In genomic region chr10:94417643-94418042, GRCm38 (mm10) we compare ENCODE assay signal across 23 mouse cellular contexts.
DNase-seq lines count a peak whose midpoint lies in the region; ATAC-seq lines count a peak whose summit lies in the region.
"Had no signal": no experiment of that assay in that cellular context is flagged by ENCODE, and none has a peak within 500 bp of the region (broad histone marks: within the 10 kb centered on the region; RNA-seq: fewer than 3 reads in every experiment).

No protein-coding gene starts in this region.

- ATAC-seq in kidney, embryonic 16.5 days (ENCODE audit: low FRiP score, low TSS enrichment), result no peak
- peak; percentile 70 for ATAC-seq in common myeloid progenitor, adult 5-6 weeks (replicated peaks; ENCODE audit: low read depth, poor library complexity, severe bottlenecking)
- ATAC-seq: forebrain, embryonic 16.5 days had no signal

- H3K36me3 ChIP-seq in kidney, embryonic 16.5 days (ENCODE audit: insufficient read depth, low read length), result no peaks in the 10 kb centered on the region
- H3K36me3 ChIP-seq: embryonic facial prominence, embryonic 13.5 days; heart, embryonic 15.5 days; kidney, embryonic 15.5 days; lung, embryonic 15.5 days; neural tube, embryonic 12.5 days had no signal

- H3K4me3 ChIP-seq in kidney, embryonic 16.5 days (ENCODE audit: low read length), result no peak overlapping the region
- H3K4me3 ChIP-seq: embryonic facial prominence, embryonic 13.5 days; heart, embryonic 15.5 days; kidney, embryonic 15.5 days; left cerebral cortex, adult 2 months; lung, embryonic 15.5 days; neural tube, embryonic 12.5 days had no signal

- H3K4me2 ChIP-seq in kidney, embryonic 16.5 days (replicated peaks; ENCODE audit: low read depth, low read length), result no peak overlapping the region
- H3K4me2 ChIP-seq: heart, embryonic 15.5 days; kidney, embryonic 15.5 days; liver, embryonic 11.5 days; lung, embryonic 15.5 days; neural tube, embryonic 12.5 days had no signal

- no peaks in the 10 kb centered on the region for H3K27me3 ChIP-seq in kidney, embryonic 16.5 days (ENCODE audit: insufficient read depth, low read length)
- H3K27me3 ChIP-seq: CH12.LX; embryonic facial prominence, embryonic 13.5 days; heart, embryonic 15.5 days; lung, embryonic 15.5 days; neural tube, embryonic 12.5 days had no signal

- no peaks in the 10 kb centered on the region for H3K9me3 ChIP-seq in kidney, embryonic 16.5 days (ENCODE audit: low read length)
- H3K9me3 ChIP-seq: embryonic facial prominence, embryonic 13.5 days; heart, embryonic 15.5 days; kidney, embryonic 15.5 days; lung, embryonic 15.5 days; neural tube, embryonic 12.5 days had no signal

- no peak overlapping the region for H3K9ac ChIP-seq in kidney, embryonic 16.5 days (replicated peaks; ENCODE audit: low read length)
- H3K9ac ChIP-seq: embryonic facial prominence, embryonic 13.5 days; heart, embryonic 15.5 days; kidney, embryonic 15.5 days; lung, embryonic 15.5 days; neural tube, embryonic 12.5 days had no signal

- DNase-seq in kidney, postnatal 36 days, result peak; percentile 17 to 33
- peak; percentile 24 for DNase-seq in 3134 (ENCODE audit: extremely low read depth, insufficient read length, low spot score)
- peak; percentile 8 for DNase-seq in 416B (ENCODE audit: low read depth)
- DNase-seq in right cerebral cortex, postnatal 14 days, result no peak
- no peak for DNase-seq in testis, postnatal 10 days (ENCODE audit: low spot score)
- DNase-seq in retina, embryonic 14.5 days (ENCODE audit: low spot score), result no peak
- DNase-seq: adrenal gland, adult 2 months; cerebellum, adult 9-10 months; gastrocnemius, postnatal 25 days; left cerebral cortex, postnatal 4 days; right cerebral cortex, adult 18-20 months; thymus, adult 18-20 months had no signal

- H3K27ac ChIP-seq in kidney, embryonic 16.5 days (ENCODE audit: low read length), result no peak overlapping the region
- H3K27ac ChIP-seq: heart, embryonic 15.5 days; kidney, embryonic 15.5 days; left cerebral cortex, adult 2 months; lung, embryonic 15.5 days; neural tube, embryonic 12.5 days had no signal

- peaks cover 29% of the 10 kb centered on the region for H3K4me1 ChIP-seq in kidney, embryonic 16.5 days (ENCODE audit: insufficient read depth, low read length)

- WGBS in kidney, embryonic 16.5 days, result 71% methylated on average over 4 of the region's 4 CpGs

Comparison
In these comparisons a context has a peak if more than half of its experiments do, and no peak if none do; other contexts are left out.
1. DNase-seq: peak in kidney, postnatal 36 days (2 of 2), 3134 (single experiment) and 416B (single experiment); none in right cerebral cortex, postnatal 14 days (single experiment), testis, postnatal 10 days (single experiment) and retina, embryonic 14.5 days (single experiment).